Mouse (Mus musculus) spleen, postnatal 14 days (tissue): ENCODE measurements around the gene F13b.

Experiments used
- DNase-seq, 2 experiments: peaks; one replicate each; pipeline ENCODE4 v3.0.0; 2021 to 2022; ENCODE audit warnings: low spot score in 2 of 2

The F13b gene

GRCm38 (mm10) chr1:139501258-139501752, at the start of gene F13b:
Gene F13b (plus strand): TSS chr1:139501702.
- no peak for DNase-seq

GRCm38 (mm10) chr1:139454340-139455225, 46.9 kb upstream of the F13b start, which contains the start of gene Aspm:
Gene Aspm (plus strand): TSS chr1:139454772.
- DNase-seq, result peak; percentile 81 to 86

- peak; percentile 18 to 26 for DNase-seq
Measured at GRCm38 (mm10) chr1:139455226-139455869, 46.2 kb upstream of the F13b start.

GRCm38 (mm10) chr1:139460807-139461206, 40.7 kb upstream of the F13b start:
- DNase-seq, result no peak

DNA sequence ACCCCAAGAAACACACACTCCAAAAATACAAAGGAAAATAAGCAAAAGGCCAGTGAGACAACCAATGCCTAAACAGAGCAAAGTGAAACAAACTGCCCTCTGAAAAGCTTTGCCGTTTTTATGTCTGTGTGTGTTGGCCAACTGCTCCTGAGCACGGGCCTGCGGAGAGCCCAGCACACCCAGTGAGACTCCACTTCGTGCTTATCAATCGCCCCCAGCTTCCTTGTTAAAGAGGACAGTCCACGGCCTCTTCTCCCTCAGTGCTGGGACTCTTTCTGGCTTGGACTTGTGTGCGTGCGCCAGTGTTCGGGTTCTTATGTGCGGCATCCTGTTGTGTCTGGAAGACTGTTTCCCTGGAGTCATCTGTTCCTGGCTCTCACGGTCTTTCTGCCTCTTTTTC, 35.6 kb upstream of the F13b start:
- no peak for DNase-seq

DNA sequence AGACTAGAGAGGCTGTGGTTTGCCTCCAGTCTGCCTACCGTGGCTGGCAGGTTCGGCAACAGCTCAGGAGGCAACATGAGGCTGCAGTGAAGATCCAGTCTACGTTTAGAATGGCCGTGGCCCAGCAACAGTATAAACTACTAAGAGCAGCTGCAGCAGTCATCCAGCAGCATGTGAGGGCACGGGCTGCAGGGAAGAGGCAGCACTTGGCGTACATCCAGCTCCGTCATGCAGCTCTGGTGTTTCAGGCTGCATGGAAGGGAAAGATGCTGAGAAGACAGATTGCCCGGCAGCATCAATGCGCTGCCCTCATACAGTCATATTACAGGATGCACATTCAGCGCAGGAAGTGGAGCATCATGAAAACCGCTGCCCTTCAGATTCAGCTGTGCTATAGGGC, 22.6 kb upstream of the F13b start:
- no peak for DNase-seq

DNA sequence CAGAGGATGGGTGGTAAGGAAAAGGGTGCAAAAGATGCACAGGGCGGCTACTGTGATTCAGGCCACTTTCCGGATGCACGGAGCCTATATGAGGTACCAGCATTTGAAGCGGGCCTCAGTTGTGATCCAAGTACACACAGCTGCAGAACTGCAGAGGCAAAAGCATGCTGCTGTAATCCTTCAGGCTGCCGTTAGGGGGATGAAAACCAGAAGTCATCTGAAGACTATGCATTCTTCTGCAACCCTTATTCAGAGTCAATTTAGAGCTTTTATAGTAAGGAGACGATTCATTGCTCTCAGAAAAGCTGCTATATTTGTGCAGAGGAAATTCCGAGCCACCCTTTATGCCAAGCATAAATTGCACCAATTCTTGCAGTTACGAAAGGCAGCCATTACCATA, 21.3 kb upstream of the F13b start:
- DNase-seq, result no peak

GRCm38 (mm10) chr1:139481146-139481545, 20.4 kb upstream of the F13b start:
- DNase-seq, result no peak

- DNase-seq, result no peak
Measured at GRCm38 (mm10) chr1:139494630-139495029, 6.9 kb upstream of the F13b start.

GRCm38 (mm10) chr1:139495408-139495807, 6.1 kb upstream of the F13b start:
- DNase-seq, result no peak

DNA sequence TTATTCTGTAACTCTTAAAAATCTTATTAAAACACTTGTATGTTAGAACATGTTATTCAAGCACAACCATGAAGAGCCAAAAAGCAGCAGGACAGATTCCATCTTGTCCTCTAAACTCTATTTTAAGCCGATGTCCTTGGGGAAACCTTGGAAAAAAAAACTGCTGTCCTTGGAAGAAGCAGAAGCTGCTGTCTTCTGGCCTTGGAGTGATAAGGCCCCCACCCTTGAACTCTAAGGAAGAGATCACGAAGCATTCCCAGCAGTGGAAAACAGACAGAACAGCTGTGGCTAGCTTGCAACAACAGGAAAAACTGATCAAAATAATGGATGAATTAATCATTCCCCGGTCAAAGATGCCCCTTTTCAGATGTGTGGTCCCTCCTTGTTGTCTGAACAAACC, 5.3 kb upstream of the F13b start:
- DNase-seq, result no peak

DNA sequence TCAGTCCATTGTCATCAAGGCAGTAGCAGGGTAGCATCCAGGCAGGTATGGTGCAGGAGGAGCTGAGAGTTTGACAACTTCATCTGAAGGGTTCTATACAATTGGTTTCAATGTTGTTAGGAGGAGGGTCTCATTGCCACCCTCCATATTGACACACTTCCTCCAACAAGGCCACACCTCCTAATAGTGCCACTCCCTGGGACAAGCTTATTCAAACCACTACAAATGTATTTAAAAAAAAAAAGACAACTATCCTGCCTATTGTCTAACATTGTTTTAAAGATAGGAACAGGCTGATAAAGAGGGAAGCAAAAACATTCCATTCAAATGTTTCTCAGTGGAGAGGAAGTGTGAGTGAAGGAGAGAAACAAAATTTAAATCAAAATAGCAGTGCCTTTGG, 1.8 kb upstream of the F13b start:
- no peak for DNase-seq

DNA sequence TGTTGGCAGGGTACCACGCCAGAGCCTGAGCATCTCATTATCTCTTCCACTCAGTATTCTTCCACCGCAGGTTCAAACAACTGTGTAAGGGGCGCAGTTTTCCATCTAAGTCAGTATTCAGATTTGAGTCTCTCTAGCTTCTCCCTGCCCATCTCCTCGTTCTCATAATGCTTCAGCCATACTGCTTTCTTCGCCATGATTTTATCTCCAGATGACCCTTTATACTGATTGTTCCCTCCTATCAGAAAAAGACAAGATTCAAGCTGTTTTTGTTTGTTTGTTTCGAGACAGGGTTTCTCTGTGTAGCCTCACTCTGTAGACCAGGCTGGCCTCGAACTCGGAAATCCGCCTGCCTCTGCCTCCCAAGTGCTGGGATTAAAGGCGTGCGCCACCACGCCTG, 13.1 kb downstream of the F13b start:
- no peak for DNase-seq

DNA sequence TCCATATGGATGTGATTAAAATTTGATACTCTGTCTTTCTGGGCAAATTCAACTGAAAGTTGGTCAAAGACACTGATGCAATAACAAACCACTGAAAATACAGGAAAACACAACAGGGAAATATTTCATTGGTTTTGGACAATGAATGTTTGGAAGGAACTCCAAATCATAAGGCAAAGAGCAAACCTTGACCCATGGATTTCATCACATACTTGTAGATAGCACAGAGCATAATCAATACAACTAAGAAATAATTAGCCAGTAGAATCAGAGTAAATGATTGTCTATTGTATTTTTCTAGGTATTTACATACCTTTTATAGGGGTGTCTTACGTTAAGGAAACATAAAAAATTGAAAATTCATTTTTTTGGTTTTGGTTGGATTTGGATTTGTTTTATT, 47.0 kb downstream of the F13b start:
- no peak for DNase-seq

GRCm38 (mm10) chr1:139551311-139551710, 49.8 kb downstream of the F13b start:
- no peak for DNase-seq

GRCm38 (mm10) chr1:139560024-139560423, 58.5 kb downstream of the F13b start, which contains the start of gene Cfhr1:
Gene Cfhr1 (minus strand): TSS chr1:139560272.
- DNase-seq, result no peak
